Mouse (Mus musculus) testis, adult 2 months (tissue): Measurements from ENCODE around the gene Kcnj9.

Experiments
- CTCF ChIP-seq: fragments of 200-500 bp; IDR thresholded peaks from 2 replicates; pipeline ENCODE4 v1.5.1; 2012; ENCODE audit warnings: low read depth, mild to moderate bottlenecking, inconsistent platforms, low read length, moderate library complexity; ENCODE audit not compliant: control insufficient read depth, insufficient read depth, insufficient replicate concordance
- POLR2A ChIP-seq: fragments of 200-500 bp; IDR thresholded peaks from 2 replicates; pipeline ENCODE4 v1.6.1; 2012; ENCODE audit warnings: low read depth, mild to moderate bottlenecking, inconsistent platforms, low read length, moderate library complexity; ENCODE audit not compliant: control insufficient read depth

DNA sequence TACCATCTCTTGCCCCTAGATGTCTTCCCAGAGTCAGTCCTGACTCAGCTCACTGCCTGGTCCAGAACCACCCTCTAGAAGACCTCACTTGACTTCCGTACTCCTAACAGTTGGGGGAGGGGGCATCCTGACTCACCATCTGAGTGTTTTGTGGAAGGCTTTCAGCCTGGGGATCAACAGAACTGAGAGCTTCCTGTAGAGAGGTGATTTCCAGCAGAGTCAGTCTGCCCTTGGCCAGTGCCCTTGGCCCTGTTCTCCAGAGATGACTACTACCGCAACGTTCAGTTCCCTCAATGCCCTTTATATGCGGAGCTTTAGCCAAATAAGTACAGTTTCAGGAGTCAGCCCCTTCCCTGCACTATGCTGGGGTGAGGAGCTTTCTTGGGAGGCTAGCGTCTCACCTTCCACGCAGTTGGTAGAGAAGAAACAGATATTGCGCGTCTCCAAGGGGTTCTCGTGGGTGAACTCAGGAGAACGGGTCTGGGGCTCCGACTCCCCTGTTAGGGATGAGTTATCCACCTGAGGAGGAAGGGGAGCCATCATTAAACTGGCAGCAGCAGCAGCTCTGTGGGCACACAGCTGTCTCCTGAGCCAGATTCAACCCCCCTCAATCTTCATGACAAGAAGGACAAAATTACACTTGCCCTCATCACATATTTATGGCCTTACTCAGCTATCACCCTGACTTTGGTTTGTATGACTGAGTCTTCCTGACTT lies 40.1 kb downstream of the Kcnj9 start:
- TF ChIP-seq CTCF (no peak), POLR2A (no peak)
